Mouse (Mus musculus) embryo, embryonic 11 days (tissue): ENCODE results near the gene Map7d2.
"Not testable (repeated sequence)": the region's sequence is repeated elsewhere in the genome, so short reads cannot be mapped to it uniquely, and the experiment has no call there.

Source experiments
- DNase-seq: peaks from one replicate; pipeline ENCODE4 v3.0.0-alpha.2; 2015

The Map7d2 gene

GRCm38 (mm10) chrX:159414130-159414828, at the start of gene Map7d2:
TSS of gene Map7d2 (plus strand) at chrX:159414572.
- peak; percentile 70 for DNase-seq

DNA sequence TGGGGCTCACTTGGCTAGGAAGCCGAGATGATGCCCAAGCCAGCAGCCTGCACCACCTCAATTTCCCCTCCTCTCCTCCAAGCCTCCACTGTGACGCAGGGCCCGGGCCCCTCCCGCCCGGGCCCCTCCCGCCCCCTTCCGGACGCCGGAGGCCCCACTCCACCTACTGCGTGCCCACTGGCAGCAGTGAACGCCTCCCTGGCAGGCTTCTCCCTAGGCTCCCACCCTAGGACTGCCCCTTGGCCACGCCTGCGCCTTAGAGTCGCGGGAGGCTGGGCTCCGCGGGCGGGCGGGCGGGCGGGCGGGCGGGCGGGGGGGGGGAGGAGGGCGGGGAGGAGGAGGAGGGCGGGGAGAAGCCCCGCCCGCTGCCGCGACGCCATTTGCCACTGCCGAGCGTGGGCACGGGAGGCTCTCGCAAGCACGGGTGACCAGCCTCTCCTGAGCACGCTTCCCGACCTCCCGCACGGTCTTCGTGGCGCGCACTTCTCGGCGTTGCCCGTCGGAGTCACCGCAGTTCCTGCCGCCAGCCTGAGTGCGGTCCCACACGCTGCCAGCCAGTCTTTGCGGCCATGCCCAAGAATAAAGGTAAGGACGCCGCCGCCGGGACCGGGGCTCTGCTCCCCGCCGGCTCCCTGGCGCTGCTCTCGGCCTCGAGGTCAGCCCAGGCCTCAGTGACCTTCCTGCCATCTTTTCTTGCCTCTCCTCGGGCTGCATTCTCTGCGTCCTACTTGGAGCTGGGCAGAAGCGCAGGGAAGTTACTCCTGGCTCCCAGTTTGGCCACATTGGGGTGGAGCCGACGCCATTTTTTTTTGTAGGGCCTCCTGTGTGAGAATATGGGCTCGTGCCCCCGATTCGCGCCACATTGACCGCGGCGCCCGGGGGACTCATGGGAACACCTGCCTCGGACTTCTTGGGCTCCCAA, 42.3 kb upstream of the Map7d2 start, which contains the start of gene Eif1ax:
Gene Eif1ax, plus strand, starts transcription at position 348 of the 922 bp plus-strand sequence.
- DNase-seq, result peak; percentile 88

DNA sequence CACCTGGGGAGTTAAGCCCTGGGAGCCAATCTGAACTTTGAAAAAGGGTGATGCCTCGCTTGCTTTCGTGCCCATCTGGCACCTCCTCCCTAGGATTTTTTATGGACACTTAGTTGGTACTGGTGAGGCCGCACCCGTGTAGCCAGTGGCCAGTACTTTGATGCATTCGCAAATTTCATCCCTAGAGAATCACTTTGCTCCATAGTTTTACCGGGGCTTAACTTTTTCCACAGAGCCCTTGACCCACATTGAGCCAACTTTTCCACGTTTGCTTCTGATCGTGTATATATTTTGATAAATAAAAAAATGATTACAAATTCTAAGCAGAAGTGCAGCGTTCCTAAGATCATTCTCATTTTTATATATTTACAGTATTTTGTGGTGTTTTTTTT, 41.6 kb upstream of the Map7d2 start:
- DNase-seq, result no peak

DNA sequence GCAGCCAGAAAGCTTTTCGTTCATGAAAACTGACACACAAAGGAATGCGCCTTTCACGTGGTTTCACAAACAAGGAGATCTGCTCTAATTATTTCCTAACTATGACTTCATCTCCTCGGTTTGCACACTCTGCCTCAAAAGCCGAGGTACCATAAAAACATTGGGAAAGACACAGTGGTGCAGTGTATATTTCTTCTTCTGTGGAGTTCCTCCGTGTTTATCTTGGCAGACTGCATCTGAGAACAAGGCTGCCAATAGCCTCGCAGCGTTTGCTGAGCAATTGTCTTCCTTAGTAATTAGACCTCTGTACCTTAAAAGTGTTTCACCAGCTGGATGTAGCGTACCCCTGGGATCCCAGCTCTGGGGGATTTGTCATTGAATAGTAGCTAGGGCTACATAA, 27.3 kb upstream of the Map7d2 start:
- no peak for DNase-seq

DNA sequence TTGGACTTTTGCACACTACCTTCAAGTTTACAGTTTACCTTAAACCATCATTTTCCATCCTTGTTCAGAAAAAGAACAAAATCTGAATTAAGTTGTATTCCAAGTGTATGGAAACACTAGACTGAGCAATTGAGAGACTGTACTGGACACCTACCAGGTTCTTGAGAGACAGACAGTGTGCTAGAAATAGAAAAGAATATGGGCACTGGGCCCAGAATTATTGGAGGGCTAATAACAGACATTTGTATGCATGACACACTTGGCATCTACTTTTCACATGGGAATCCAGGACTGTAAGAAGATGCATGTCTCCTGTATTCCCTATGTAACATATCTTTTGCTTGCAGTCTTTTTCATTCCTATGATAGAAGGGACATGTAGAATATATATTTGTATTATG, 25.4 kb upstream of the Map7d2 start:
- DNase-seq, result no peak

DNA sequence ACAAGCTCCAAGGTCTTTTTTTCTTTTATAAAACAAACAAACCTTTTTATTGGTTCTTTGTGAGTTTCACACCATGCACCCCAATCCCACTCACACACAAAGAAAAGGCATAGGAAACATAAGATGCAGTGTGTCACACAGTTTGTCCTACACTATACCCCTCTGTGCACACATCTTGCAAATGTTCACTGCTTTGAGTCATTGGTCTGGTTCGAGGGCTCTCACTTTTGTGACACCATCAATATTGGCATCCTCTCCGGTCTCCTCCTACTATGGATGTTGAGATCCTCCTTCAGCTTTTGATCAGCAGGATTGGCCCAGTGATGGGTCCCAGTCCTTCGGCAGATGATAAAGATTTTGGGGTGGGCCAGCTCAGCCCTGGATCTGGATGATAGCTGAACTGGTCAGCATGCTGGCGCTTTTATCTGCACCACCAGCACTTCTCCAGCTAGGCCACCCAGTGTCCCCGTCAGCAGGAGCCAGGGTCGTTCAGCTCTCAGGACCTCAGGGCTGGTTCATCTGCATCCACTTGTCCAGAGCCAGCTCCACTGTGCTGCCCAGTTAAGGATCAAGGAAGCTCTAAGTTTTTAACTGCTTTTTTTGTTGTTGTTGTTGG, 23.9 kb upstream of the Map7d2 start:
- no peak for DNase-seq

DNA sequence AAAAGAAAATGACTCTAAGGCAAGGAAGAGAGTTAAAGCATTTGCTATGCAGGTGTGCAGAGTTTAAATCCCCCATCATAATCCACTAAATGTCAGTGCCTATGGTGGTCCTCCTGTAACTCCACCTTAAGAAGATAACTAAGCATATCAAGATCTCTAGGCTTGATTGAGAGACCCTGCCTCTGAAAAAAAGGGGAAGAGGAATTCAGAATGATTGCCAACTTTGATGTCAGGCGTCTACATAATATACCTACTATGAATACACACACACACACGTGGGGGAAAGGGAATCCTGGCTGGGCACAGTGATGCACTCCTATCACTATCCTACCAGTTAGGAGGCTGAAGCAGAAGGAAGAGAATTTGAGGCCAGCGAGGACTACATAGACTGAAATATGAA, 23.1 kb upstream of the Map7d2 start:
- DNase-seq, result no peak

DNA sequence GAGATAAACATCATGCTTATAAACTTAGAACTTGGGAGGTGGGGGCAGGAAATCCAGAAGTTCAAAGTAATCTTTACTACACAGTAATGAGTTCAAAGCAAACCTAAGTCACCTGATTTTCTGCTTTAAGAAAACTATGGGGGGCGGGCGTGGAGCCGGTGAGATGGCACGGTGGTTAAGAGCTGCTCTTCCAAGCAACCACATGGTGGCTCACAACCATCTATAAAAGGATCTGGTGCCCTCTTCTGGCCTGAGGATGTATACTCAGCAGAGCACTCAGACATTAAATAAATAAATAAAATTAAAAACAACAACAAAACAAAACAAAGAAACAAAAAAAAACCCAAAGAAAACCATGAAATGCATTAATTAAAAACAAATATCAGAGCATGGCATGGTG, 5.1 kb upstream of the Map7d2 start:
- DNase-seq, result peak; percentile 50

DNA sequence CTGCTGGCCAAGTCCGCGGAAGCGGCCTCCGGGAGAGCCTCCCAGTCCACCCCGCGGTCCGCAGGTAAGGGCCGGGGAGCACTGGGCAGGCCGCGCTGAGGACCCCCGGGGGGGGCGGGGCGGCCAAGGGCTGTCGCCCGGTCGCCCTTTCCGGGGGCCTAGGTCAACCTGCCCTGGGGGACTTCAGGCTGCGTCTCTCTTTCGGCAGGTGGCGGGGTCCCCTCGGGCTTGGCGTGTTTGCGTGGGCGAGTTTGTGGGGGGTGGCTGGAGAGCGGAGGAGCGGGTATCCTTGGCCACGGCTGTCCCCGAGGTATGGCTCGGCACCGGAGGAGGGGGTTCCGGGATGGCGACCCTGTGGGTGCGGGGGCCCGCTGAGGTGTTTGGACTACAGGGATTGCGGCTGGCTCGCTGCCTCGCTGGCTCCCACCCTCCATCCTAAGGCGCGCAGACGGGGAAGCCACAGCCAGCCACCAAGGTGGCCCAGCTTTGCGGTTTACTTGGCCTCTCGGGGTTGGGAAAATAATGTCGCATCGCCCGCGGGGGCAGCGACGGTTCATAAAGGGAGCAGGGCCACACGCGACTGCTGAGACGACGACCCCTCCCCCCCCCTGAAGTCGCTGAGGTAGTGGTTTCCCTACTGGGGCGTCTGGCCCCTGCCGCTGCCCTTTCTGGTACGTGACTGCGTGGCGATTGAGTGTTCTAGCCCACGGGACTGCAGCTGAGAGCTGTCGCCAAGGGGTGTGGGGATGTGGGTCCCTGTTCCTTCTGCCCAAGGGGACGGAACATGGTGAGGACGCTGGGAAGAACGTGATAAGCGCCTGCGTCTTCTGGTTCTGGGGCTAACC, 679 bp downstream of the Map7d2 start:
- DNase-seq, result peak; percentile 31

- DNase-seq, result not testable (repeated sequence)
Observed at GRCm38 (mm10) chrX:159430507-159430906, 16.1 kb downstream of the Map7d2 start.

DNA sequence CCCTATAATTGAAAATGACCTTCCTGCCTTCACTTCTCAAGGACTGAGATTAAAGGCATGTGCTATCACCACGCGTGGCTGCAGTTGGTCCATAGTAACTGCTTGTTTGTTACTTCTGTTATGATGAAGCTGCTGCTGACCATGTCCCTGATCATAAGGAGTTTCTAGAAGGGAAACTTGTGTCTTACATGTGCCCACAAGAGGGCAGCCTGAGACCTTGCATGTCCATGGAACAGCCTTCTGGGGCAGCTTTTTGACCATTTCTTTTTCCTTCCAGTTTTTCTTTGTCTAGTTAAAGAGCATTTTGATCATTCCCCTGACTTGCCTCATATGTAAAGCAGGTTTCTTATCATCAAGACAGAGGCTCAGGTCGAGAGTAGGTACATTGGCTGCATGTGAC, 27.8 kb downstream of the Map7d2 start:
- DNase-seq, result peak; percentile 69

DNA sequence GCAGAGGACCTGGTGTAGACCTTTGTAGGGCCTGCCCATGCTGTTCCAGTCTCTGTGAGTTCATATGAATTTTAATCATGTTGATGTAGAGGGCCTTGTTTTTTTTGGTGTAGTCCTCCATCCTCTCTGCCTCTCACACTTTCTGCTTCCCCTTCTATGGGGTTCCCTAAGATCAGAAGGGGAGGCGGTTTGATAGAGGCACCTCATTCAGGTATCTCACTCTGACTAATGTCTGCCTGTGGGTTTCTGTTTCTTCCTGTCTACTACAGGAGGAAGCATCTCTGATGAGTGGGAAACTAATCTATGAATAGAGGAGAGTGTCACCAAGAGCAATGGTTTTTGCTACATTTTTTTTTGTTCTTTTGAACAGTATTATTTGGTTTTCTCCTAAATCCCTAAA, 32.8 kb downstream of the Map7d2 start:
- no peak for DNase-seq

GRCm38 (mm10) chrX:159459006-159459654, 44.8 kb downstream of the Map7d2 start:
- peak; percentile 63 for DNase-seq

GRCm38 (mm10) chrX:159474799-159475198, 60.4 kb downstream of the Map7d2 start:
- no peak for DNase-seq

DNA sequence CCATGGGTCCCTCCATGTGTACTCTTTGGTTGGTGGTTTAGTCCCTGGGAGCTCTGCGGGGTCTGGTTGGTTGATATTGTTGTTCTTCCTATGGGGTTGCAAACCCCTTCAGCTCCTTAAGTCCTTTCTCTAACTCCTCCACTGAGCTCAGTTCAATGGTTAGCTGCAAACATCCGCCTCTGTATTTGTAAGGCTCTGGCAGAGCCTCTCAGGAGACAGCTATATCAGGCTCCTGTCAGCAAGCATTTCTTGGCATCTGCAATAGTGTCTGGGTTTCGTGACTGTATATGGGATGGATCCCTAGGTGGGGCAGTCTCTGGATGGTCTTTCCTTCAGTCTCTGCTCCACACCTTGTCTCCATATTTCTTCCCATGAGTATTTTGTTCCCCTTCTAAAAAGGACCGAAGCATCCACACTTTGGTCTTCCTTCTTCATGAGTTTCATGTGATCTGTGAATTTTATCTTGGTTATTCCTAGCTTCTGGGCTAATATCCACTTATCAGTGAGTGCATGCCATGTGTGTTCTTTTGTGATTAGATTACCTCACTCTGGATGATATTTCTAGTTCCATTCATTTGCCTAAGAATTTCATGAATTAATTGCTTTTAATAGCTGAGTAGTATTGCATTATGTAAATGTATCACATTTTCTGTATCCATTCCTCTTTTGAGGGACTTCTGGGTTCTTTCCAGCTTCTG, 64.0 kb downstream of the Map7d2 start:
- not testable (repeated sequence) for DNase-seq

- no peak for DNase-seq
Observed at GRCm38 (mm10) chrX:159484247-159484646, 69.9 kb downstream of the Map7d2 start.

DNA sequence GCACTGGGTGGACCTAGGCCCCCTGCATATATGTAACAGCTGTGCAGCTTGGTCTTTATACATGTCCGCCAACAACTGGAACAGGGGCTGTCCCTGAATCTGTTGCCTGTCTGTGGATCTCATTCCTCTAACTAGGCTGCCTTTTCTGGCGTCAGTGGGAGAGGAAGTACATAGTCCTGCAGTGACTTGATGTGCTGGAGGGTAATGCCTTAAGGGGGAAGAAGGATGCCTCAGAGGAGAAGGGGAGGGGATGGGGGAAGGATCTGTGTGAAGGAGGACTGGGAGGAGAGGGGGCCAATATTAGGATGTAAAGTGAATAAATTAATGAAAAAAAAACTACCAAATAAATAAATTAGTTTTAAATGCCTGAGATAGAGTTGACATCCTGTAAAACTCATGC, 88.8 kb downstream of the Map7d2 start:
- no peak for DNase-seq

- DNase-seq, result no peak
Observed at GRCm38 (mm10) chrX:159508331-159509036, 94.1 kb downstream of the Map7d2 start.

DNA sequence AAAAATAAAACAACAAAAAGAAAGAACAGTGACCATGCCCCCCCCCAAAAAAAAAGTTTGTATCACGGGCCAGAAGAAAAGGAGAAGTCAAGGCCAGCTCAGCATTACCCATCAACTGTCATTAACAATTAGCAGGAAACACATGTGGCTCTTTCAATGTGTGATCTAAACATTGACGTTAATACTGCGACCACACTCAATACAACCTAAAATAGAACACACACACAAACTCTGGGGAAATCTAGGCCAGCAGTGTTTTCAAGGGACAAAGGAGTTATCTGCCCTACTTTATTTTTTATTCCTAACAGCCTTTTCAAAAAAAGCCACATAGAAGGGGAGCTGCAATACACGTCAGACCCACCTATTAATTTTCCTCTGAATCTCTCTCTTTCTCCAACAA, 94.7 kb downstream of the Map7d2 start:
- no peak for DNase-seq

GRCm38 (mm10) chrX:159509847-159510715, 95.7 kb downstream of the Map7d2 start:
- no peak for DNase-seq
